Mouse (Mus musculus): ENCODE data around the gene Ccdc120. TPM values are rescaled to one million over a fixed set of nuclear protein-coding genes. Genes with fewer than 3 reads are reported as not detected.

Gene Ccdc120
- total RNA-seq (2015) (not detected in 2 replicates), total RNA-seq (2017) (not detected in 2 replicates)

- no peak for ATAC-seq (ENCODE audit: poor library complexity, severe bottlenecking)
These were observed at the start of gene Ccdc120 for GRCm38 (mm10) chrX:7750432-7751116. Ccdc120 (minus strand) TSS chrX:7750905.

DNA sequence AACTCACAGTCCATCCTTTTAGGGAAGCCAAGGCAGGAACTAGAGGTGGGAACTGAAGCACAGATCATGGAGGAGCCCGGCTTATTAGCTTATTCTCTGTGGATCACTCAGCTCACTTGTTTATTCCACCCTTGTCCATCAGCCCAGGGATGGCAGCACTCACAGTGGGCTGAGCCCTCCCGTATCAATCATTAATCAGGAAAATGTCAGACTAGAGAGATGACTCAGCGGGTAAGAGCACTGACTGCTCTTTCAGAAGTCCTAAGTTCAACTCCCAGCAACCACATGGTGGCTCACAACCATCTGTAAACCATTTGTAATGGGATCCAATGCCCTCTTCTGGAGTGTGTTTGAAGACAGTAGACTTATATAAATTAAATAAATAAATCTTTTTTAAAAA, 46.6 kb upstream of the Ccdc120 start:
- ATAC-seq (ENCODE audit: poor library complexity, severe bottlenecking) = no peak

GRCm38 (mm10) chrX:7795016-7795415, 44.3 kb upstream of the Ccdc120 start:
- no peak for ATAC-seq (ENCODE audit: poor library complexity, severe bottlenecking)

DNA sequence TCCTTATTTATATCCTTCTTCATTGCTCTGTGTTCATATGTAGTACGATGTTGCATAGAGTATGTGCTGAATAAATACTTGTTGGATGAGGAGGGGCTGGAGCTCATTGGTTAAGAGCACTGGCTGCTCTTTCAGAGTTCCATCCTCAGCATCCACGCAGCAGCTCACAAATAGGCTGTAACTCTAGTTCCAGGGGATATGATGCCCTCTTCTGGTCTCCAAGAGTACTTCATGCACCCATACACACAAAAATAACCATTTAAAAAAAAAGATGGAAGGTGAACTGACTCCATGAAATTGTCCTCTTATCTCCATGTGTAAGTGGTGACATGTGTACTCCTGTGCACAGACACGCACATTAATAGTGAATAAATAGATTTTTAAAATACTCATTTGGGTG, 42.7 kb upstream of the Ccdc120 start:
- ATAC-seq (ENCODE audit: poor library complexity, severe bottlenecking) = 0 out of 2 replicates have a peak, but pooled peaks have one; percentile 26

DNA sequence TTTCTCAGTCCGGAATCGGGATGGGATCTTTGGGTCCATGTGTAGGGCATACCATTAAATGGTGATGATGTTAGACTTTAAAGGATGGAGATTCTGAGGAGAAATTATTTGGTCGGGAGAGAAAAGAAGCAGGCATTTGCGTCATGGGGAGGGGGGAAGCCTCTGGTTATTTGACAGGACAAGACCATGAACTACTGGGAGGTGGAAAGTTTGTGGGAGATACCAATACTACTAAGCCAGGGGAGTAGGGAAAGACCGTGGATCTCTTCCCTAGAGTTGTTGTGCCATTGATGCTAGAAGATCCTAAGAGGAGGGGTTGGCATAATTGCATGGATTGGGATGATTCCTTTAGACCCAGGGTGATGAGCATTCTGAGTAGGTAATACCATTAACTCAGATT, 39.6 kb upstream of the Ccdc120 start:
- ATAC-seq (ENCODE audit: poor library complexity, severe bottlenecking) = no peak

DNA sequence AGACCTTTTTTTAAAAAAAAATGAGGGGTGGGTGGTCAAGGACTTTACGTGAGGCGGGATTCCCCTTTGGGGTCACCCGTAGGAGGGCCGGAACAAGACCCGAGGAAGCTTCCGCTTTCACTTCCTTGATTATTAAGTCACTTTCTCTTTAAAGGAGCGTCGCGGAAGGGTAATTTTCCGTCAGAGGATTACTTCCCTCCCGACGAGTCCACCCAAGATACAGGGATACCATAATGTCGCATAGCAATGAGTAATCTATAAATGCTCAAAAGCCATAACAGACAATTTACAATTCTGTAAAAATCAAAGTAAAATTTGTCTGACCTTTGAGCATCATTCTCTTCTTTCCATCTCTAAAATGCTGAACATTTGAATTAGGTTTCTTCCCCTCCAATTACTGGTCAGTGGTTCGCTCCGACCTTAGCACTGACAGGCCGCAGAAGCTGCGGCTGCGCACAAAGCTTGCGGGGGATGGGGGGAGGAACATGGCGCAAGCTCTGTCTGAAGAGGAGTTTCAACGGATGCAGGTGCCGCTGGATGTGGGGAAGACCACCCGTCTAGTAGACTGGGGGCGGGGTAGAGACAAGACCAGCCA, 38.9 kb upstream of the Ccdc120 start, which contains the start of gene Gripap1:
Gene Gripap1, plus strand, starts transcription at position 224 of the 595 bp plus-strand sequence.
- ATAC-seq (ENCODE audit: poor library complexity, severe bottlenecking) = peak; percentile 97

DNA sequence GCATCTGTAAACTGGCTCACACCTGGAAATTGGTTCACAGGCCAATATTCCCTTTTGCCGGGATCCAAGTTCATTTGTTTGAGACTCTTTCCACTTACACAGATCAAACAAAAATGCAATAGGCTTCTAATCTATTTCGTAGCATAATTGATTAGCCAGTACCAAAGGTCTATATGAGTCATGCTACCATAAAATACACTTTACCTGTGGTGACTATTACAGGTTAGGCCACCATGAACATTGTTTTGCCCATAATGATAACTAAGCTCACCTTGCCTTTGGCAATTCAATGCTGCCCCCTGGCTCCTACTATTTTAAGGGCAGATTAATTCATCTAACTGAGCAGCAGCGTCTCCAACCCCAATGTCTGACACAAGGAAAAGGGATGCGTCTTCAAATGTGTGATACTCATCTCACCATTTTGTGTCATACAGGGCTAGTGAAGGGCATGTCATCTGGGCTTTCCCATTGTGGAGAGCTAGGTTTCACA, 31.9 kb upstream of the Ccdc120 start:
- ATAC-seq (ENCODE audit: poor library complexity, severe bottlenecking) = no peak

DNA sequence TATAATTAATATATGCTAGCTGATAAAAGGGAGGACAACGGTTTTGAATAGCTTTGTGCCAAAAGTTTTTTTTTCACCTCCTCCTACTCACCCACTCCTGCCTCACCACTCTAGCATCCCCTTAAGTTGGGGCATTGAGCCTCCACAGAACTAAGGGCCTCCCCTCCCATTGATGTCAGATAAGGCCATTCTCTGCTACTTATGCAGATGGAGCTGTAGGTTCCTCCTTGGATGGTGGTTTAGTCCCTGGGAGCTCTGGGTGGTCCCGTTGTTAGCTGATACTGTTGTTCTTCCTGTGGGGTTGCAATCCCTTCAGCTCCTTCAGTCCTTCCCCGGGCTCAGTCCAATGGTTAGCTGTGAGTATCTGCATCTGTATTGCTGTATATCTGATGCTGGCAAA, 28.6 kb upstream of the Ccdc120 start:
- no peak for ATAC-seq (ENCODE audit: poor library complexity, severe bottlenecking)

DNA sequence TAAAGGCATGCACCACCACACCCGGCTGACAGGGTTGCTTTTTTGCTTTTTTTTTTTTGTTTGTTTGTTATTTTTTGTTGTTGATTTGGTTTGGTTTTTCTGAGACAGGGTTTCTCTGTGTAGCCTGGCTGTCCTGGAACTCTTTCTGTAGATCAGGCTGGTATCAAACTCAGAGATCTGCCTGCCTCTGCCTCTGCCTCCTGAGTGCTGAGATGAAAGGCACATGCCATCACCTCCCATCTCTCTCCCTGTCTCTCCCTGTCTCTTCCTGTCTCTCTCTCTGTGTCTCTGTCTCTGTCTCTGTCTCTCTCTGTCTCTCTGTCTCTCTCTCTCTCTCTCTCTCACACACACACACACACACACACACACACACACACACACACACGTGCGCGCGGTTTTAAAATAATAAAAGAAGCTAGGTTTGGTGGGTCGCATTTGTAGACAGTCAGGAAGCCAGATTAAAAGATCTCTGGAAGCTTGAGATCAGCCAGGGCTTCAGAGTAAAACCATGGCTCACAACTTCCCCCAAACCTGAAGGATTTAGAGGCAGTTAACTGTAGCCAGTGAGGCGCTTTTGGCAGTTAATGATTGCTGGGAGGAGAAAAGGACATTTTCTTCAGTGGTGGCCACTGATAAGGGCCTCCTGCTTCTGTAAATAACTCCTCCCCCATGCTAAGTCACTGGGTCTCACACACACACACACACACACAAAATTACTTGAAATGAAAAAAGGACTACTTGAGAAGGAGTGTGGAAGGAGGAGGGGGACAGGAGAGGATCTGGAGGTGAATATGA, 27.9 kb upstream of the Ccdc120 start:
- ATAC-seq (ENCODE audit: poor library complexity, severe bottlenecking) = no peak

DNA sequence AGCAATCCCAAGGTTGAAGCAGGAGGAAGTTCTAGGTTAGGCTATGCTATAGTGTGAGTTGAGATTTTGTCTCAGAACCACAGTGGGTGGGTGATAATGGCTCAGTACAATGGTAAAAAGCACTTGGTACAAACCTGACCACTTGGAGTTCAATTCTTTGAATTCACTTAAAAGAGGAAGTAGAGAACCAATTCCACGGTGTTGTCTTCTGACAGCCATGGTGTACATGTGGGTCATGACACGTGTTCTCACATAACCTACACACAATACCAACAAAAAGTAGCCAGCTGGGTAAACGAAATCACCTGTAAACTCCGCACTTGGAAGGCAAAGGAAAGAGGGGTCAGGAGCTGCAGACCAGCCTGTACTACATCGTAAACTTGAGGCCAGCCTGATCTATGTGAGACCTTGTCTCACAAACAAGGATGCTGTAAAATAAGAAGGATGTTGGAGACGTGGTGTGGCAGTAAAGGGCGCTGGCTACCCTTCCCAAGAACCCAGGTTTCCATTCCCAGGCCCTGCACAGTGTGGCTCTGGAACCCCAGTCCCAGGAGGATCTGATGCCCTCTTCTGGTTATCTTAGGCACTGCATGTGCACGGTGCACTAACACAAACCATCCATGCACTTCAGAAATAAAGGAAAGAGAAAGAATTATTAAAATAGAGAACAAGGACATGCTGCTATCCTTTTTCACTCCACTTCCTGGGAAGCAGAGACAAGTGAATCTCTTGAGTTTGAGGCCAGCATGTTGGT, 25.8 kb upstream of the Ccdc120 start:
- peak; percentile 76 for ATAC-seq (ENCODE audit: poor library complexity, severe bottlenecking)

- no peak for ATAC-seq (ENCODE audit: poor library complexity, severe bottlenecking)
These were observed 24.9 kb upstream of the Ccdc120 start for GRCm38 (mm10) chrX:7775501-7776205.

DNA sequence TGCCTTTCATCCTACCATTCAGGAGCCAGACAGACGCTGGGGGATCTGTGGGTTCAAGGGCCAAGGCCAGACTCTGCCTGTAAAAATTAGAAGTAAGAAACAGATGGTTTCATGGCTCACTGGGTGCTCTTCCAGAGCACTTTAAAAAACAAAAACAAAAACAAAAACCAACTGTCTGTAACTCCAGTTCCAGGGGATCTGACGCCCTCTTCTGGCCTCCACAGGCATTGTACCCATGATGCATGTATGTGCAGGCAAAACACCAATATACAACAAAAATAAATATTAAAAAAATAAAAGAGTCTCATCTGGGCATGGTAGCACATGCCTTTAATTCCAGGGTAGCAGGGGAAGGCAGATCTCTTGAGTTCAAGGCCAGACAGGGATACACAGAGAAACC, 22.1 kb upstream of the Ccdc120 start:
- no peak for ATAC-seq (ENCODE audit: poor library complexity, severe bottlenecking)

DNA sequence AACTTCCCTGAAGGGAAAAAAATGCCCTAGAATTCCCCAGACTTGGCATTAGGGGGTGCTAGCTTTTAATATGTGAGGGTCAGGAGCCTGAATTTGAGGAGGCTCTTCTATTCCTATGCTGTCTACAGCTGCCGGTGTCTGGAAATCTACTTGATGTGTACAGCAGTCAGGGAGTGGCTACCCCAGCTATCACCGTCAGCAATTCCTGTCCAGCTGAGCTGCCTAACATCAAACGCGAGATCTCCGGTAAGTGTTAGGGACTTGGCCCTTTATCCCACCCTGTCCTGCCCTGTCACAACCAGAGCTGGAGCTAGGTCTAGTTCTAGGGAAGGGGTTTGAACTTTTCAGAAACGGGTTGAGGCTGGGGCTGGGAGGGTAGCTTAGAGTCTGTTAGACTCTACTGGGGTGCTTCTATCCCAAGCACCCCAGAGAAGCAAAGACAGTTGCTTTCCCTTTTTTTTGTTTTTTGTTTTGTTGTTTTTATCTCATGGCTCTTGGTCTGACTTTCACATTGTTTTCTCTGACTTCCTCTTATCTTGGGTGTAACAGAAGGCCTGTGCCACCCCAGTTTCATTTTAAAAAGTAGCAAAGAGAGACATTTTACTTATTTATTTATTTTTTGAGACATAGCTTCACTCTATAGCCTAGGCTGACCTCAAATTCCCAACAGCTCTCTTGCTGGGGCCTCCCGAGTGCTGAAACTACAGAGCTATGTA, 18.8 kb upstream of the Ccdc120 start:
- ATAC-seq (ENCODE audit: poor library complexity, severe bottlenecking) = no peak

DNA sequence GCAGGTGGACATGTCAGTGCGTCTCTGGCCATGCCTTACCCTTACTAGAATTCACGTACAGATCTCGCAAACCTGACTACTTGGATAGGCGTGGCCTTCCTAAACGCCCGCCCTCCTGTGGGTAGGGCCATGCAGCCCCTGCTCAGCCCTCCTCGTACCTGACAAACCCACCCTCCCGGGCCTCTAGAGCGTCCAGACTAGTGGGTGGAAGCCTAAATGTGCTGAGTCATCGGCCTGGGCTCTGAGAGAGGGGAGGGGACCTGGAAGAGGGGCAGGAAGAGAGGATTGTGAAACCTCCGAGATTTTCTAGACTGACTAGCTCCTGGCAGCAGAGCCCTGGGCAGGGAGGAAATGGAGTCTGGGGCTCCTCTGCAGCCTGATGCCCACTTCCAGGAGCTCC, 15.1 kb upstream of the Ccdc120 start:
- peak; percentile 31 for ATAC-seq (ENCODE audit: poor library complexity, severe bottlenecking)

- no peak for ATAC-seq (ENCODE audit: poor library complexity, severe bottlenecking)
These were observed 14.6 kb upstream of the Ccdc120 start for GRCm38 (mm10) chrX:7765281-7765670.

GRCm38 (mm10) chrX:7764657-7765280, 14.1 kb upstream of the Ccdc120 start:
- ATAC-seq (ENCODE audit: poor library complexity, severe bottlenecking) = no peak

- peak; percentile 45 for ATAC-seq (ENCODE audit: poor library complexity, severe bottlenecking)
These were observed 13.1 kb upstream of the Ccdc120 start for GRCm38 (mm10) chrX:7763631-7764393.

DNA sequence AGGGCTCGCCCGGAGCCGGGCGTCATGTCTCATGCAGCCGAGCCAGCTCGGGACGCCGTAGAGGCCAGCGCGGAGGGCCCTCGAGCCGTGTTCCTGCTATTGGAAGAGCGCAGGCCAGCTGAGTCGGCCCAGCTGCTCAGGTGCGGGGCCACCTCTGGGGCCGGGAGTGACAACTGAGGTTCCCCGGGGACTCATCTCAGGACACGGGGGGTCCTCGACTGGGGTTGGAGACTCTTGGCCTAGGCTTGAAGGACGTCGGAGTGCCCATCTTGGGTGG, 12.2 kb upstream of the Ccdc120 start:
- no peak for ATAC-seq (ENCODE audit: poor library complexity, severe bottlenecking)
